Mouse (Mus musculus) heart, postnatal 0 days (tissue): ENCODE measurements around the gene Fgfr2.

Experiments
- CTCF ChIP-seq: IDR thresholded peaks from 2 replicates; pipeline ENCODE4 v1.5.1; 2016; ENCODE audit warnings: antibody characterized with exemption, control low read depth, low read depth
- EP300 ChIP-seq: IDR thresholded peaks from 2 replicates; pipeline ENCODE4 v1.6.1; 2016; ENCODE audit warnings: antibody characterized with exemption, low read depth

GRCm38 (mm10) chr7:131644586-131644985 lies 1478.6 kb downstream of the Fgfr2 start:
- TF ChIP-seq CTCF (no peak), EP300 (no peak)
